Mouse (Mus musculus): ENCODE data around the gene Slitrk2. TPM values are rescaled to one million over a fixed set of nuclear protein-coding genes. Genes with fewer than 3 reads are reported as not detected.

Gene Slitrk2
- polyA plus RNA-seq (2015; fragmentation: Nextera tagmentation; extraction: Ambion mirVana), result not detected in 2 replicates

DNA sequence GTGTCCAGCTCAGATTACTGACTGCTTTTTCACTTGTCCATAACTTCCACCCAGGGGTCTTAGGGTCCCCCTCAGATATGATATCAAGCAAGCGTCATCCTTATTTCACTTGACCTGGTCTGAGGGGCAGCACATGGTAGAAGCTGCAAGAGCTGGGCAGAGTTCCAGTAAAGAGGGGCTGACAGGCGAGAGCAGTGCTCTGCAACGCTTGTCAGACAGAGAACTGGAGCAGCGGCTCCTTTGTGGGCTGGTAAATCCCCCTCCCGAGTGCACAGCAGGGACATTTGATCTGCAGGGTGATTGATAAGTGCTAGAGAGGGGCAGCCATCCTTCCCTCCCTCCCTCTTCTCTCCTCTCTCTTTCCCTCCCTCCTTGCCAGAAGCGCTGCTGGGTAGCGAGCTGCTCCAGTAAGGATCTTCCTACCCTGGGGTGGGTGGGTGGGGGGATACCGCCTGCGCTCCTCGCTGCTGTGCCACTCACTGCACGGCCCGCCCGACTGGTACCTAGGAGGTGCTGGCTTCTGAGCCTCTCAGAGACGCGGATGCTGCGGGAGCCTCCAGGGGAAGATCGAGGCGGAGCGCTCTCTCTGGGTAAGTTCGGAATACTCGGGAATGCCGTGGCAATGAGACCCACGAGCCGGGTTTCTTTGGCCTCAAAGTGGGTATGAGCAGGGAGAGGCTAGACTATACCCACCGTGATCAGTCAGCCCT is at the start of gene Slitrk2:
Gene Slitrk2, plus strand, starts transcription at position 408 of the 710 bp plus-strand sequence.
- H3K9me3 ChIP-seq (ENCODE audit: low read length), result no peaks in the 10 kb centered on the region
- ATAC-seq (no peak), DNase-seq (no peak)
- H3K4me1 ChIP-seq (ENCODE audit: insufficient read depth), result no peaks in the 10 kb centered on the region
- no peak within 1 kb of the TSS for H3K4me3 ChIP-seq (ENCODE audit: low read depth, low read length)
- no peak within 1 kb of the TSS for H3K4me2 ChIP-seq (ENCODE audit: low read depth, low read length)
- H3K27me3 ChIP-seq (ENCODE audit: insufficient read depth, low read length), result no peaks in the 10 kb centered on the region; the same call in 1 of the 2 replicates
- H3K27ac ChIP-seq (ENCODE audit: low read depth), result no peak within 1 kb of the TSS
- 15% methylated on average over 25 of the region's 25 CpGs for WGBS (ENCODE audit: insufficient replicate concordance)
- no peak for TF ChIP-seq EP300 (IDR thresholded peaks at IDR 0.05; ENCODE audit: low read depth)
- no peaks in the 10 kb centered on the region for H3K36me3 ChIP-seq (replicated peaks; ENCODE audit: insufficient read depth, low read length)
- no peak within 1 kb of the TSS for H3K9ac ChIP-seq (replicated peaks)

DNA sequence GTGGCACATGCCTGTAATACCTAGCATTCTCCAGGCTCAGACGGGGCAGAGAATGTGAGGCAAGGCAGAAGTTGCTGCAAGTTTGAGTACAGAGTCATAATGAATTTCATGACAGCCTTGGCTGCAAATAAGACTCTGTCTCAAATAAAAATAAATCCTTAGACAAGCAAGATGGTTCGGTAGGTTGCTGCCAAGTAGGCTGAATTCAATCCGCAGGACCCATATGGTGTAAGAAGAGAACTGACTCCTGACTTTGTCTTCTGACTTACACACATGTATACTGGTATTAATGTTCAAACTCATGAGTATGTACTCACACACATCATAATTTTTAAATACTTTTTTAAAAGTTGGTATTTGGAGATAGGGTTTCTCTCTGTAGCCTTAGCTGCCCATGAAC is 43.6 kb upstream of the Slitrk2 start:
- 74% methylated on average over 3 of the region's 3 CpGs for WGBS (ENCODE audit: insufficient replicate concordance)
- ATAC-seq (no peak), DNase-seq (no peak)
- H3K4me1 ChIP-seq (ENCODE audit: insufficient read depth), result no peaks in the 10 kb centered on the region
- no peak overlapping the region for H3K27ac ChIP-seq (ENCODE audit: low read depth)
- H3K4me3 ChIP-seq (ENCODE audit: low read depth, low read length), result no peak overlapping the region
- H3K4me2 ChIP-seq (ENCODE audit: low read depth, low read length), result no peak overlapping the region
- no peaks in the 10 kb centered on the region for H3K27me3 ChIP-seq (ENCODE audit: insufficient read depth, low read length)
- TF ChIP-seq EP300 (IDR thresholded peaks at IDR 0.05; ENCODE audit: low read depth) (no peak), CTCF (IDR thresholded peaks at IDR 0.05; ENCODE audit: low read depth) (no peak)
- H3K9ac ChIP-seq (replicated peaks), result no peak overlapping the region
- H3K9me3 ChIP-seq (ENCODE audit: low read length), result no peaks in the 10 kb centered on the region
- H3K36me3 ChIP-seq (replicated peaks; ENCODE audit: insufficient read depth, low read length), result no peaks in the 10 kb centered on the region

DNA sequence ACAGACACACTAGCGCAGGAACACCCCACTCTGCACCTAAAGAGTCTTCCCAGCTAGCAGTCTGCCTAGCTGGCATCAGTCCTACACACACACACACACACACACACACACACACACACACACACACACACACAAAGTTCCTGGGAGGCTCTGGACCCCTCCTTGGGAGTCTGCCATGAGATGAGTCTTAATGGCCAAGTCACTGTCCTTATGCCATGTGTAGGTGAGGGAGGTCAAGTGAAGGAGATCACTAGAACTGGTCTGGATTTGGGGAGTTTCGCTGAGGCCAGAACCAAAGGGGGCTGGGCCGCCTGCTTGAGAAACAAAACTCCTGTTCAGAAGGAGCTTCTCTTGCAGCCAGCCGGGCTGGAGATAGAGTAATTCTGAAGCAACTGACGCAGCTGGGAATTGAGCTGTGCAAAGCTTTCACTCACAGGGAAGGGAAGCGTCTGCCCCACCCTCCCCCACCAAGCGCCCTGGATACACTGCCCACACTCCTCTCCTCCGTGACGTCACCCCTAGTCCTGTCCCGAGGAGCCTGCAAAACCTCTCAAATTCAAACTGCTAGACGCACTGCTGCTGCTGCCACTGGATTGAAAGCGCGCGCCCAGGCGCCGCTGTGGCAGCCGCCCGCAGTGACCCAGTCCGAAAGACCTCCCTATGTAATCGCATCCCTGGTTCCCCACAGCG is 3.5 kb downstream of the Slitrk2 start:
- Histone ChIP-seq H3K4me2 (ENCODE audit: low read depth, low read length) (no peak overlapping the region; the same call in 1 of the 2 replicates), H3K4me3 (ENCODE audit: low read depth, low read length) (no peak overlapping the region), H3K27ac (ENCODE audit: low read depth) (no peak overlapping the region), H3K4me1 (ENCODE audit: insufficient read depth) (no peaks in the 10 kb centered on the region), H3K9ac (replicated peaks) (no peak overlapping the region), H3K9me3 (ENCODE audit: low read length) (no peaks in the 10 kb centered on the region), H3K36me3 (replicated peaks; ENCODE audit: insufficient read depth, low read length) (no peaks in the 10 kb centered on the region), H3K27me3 (ENCODE audit: insufficient read depth, low read length) (no peaks in the 10 kb centered on the region; the same call in 1 of the 2 replicates)
- no peak for DNase-seq
- no peak for ATAC-seq
- TF ChIP-seq CTCF (IDR thresholded peaks at IDR 0.05; ENCODE audit: low read depth) (no peak), EP300 (IDR thresholded peaks at IDR 0.05; ENCODE audit: low read depth) (no peak)
- 16% methylated on average over 20 of the region's 21 CpGs for WGBS (ENCODE audit: insufficient replicate concordance)

DNA sequence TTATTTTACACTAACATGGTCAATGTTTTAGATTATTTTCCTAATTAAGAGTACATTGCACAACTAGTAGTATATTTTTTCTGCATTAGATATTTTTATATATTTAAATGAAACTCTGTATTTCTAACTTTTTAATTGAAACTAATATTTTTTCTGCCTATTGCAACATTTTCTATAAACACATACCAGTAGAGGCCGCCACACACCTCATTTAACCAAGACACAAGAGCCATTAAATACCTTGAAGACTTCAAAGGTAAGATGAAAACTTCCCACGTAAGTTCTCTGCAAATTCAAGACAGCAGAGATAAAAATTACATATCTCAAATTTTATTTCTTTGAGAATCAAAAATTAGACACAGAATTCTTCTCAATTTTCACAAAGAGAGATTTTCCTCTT is 8.2 kb downstream of the Slitrk2 start:
- Histone ChIP-seq H3K4me3 (ENCODE audit: low read depth, low read length) (no peak overlapping the region), H3K9ac (replicated peaks) (no peak overlapping the region), H3K4me2 (ENCODE audit: low read depth, low read length) (no peak overlapping the region), H3K27me3 (ENCODE audit: insufficient read depth, low read length) (no peaks in the 10 kb centered on the region; the same call in 1 of the 2 replicates), H3K4me1 (ENCODE audit: insufficient read depth) (no peaks in the 10 kb centered on the region), H3K27ac (ENCODE audit: low read depth) (no peak overlapping the region), H3K9me3 (ENCODE audit: low read length) (no peaks in the 10 kb centered on the region), H3K36me3 (replicated peaks; ENCODE audit: insufficient read depth, low read length) (no peaks in the 10 kb centered on the region)
- no peak for TF ChIP-seq EP300 (IDR thresholded peaks at IDR 0.05; ENCODE audit: low read depth)
- TF ChIP-seq CTCF (IDR thresholded peaks at IDR 0.05; ENCODE audit: low read depth), result no peak
- DNase-seq, result no peak
- ATAC-seq, result no peak
- 32% methylated on average over 2 of the region's 2 CpGs for WGBS (ENCODE audit: insufficient replicate concordance)

DNA sequence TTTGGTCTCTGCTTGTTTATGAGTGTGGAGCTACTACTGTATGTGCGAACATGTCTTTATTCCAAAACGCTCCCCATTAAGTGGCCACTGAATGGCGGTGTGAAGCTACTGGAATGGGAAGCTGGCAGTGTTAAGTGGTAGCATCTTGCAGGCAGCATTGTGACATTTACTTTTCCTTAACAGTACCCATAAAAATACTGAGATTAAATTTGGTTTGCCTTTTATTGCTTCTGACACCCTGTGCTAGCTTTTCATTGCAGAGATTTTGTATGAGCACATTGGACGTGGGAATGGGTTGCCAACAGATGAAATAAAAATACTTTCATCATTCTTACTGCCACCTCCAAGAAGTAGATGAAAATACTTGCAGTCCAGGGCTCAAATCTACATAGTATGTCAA is 27.8 kb downstream of the Slitrk2 start:
- H3K4me3 ChIP-seq (ENCODE audit: low read depth, low read length), result no peak overlapping the region
- no peak for TF ChIP-seq EP300 (IDR thresholded peaks at IDR 0.05; ENCODE audit: low read depth)
- TF ChIP-seq CTCF (IDR thresholded peaks at IDR 0.05; ENCODE audit: low read depth), result no peak
- DNase-seq (no peak), ATAC-seq (no peak)
- no peaks in the 10 kb centered on the region for H3K9me3 ChIP-seq (ENCODE audit: low read length)
- H3K9ac ChIP-seq (replicated peaks), result no peak overlapping the region
- no peak overlapping the region for H3K4me2 ChIP-seq (ENCODE audit: low read depth, low read length)
- H3K36me3 ChIP-seq (replicated peaks; ENCODE audit: insufficient read depth, low read length), result no peaks in the 10 kb centered on the region
- H3K4me1 ChIP-seq (ENCODE audit: insufficient read depth), result no peaks in the 10 kb centered on the region
- H3K27me3 ChIP-seq (ENCODE audit: insufficient read depth, low read length), result no peaks in the 10 kb centered on the region
- 84% methylated on average over 4 of the region's 4 CpGs for WGBS (ENCODE audit: insufficient replicate concordance)
- H3K27ac ChIP-seq (ENCODE audit: low read depth), result no peak overlapping the region

DNA sequence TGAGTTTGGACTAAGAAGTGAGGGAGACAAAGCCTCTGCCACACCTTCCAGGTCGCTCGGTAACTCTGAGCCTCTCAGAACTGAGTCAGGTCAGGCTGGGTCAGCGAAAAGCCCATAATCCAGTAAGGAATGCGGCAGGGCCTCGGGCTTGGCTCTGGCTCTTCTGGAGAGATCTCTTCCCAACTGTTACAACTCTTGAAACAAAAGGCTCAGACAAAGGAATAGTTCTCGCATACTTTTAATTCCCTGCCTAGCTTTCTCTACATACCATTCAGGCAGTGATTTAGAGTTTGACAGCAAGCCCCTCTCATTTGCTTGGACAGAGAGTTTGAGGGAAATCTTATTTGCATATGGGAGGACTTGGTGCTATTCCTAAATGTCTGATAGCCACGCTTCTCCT is 29.5 kb downstream of the Slitrk2 start:
- no peaks in the 10 kb centered on the region for H3K4me1 ChIP-seq (ENCODE audit: insufficient read depth)
- TF ChIP-seq EP300 (IDR thresholded peaks at IDR 0.05; ENCODE audit: low read depth), result no peak
- no peak for TF ChIP-seq CTCF (IDR thresholded peaks at IDR 0.05; ENCODE audit: low read depth)
- H3K27me3 ChIP-seq (ENCODE audit: insufficient read depth, low read length), result no peaks in the 10 kb centered on the region
- H3K27ac ChIP-seq (ENCODE audit: low read depth), result no peak overlapping the region
- H3K9ac ChIP-seq (replicated peaks), result no peak overlapping the region
- 52% methylated on average over 7 of the region's 7 CpGs for WGBS (ENCODE audit: insufficient replicate concordance)
- no peak overlapping the region for H3K4me2 ChIP-seq (ENCODE audit: low read depth, low read length)
- H3K4me3 ChIP-seq (ENCODE audit: low read depth, low read length), result no peak overlapping the region
- no peaks in the 10 kb centered on the region for H3K36me3 ChIP-seq (replicated peaks; ENCODE audit: insufficient read depth, low read length)
- no peak for DNase-seq
- H3K9me3 ChIP-seq (ENCODE audit: low read length), result no peaks in the 10 kb centered on the region
- no peak for ATAC-seq
